Mouse (Mus musculus) cortical plate, adult 2 months (tissue): ENCODE results near the gene Prpf4b.

ENCODE experiments used
- CTCF ChIP-seq: fragments of 200-500 bp; IDR thresholded peaks from 2 replicates; pipeline ENCODE4 v1.5.1; 2011; ENCODE audit warnings: mild to moderate bottlenecking, control low read depth, low read length; ENCODE audit not compliant: insufficient read depth; ENCODE audit errors: extremely low read depth
- POLR2A ChIP-seq: fragments of 200-500 bp; IDR thresholded peaks from 2 replicates; pipeline ENCODE4 v1.6.1; 2011; ENCODE audit warnings: mild to moderate bottlenecking, low read length, control low read depth; ENCODE audit not compliant: insufficient read depth; ENCODE audit errors: extremely low read depth

DNA sequence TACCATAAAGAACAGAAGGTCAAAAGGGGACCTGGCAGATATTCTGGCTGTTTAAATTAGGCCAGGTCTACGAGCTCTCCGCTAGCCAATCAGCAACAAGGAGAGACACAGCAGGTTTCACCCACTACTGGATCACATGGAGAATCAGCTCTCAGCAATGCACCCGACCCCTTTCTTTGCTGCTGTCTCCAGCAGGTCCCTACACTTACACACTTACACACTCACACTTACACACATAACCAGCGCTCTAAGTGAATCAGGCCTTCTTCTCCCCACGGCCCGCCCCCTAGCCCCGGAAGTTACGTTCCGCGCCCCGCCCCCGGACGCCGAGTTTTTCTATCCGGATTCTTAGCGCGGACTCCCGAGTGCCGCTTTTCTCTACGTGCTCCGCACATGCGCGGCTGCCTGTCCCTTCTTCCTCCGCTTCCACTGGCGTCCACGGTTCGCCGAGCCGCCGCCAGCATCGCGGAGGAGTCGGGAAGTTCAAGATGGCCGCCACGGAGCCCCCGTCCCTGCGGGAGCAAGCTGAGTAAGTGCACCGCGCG, at the start of gene Prpf4b:
- TF ChIP-seq CTCF, result no peak
- TF ChIP-seq POLR2A, result peak; percentile 74
